Mouse (Mus musculus) mesoderm, embryonic 11.5 days (tissue): ENCODE results near the gene Btbd35f16.
"Not testable (repeated sequence)": the region's sequence is repeated elsewhere in the genome, so short reads cannot be mapped to it uniquely, and the experiment has no call there.

Experiments used
- DNase-seq: peaks from one replicate; pipeline ENCODE4 v3.0.0-alpha.2; 2012; ENCODE audit warnings: low read depth, low spot score

The Btbd35f16 gene

GRCm38 (mm10) chrX:3956902-3957301 lies at the start of gene Btbd35f16:
TSS of gene Btbd35f16 (minus strand) at chrX:3957002.
- DNase-seq: not testable (repeated sequence)
